Mouse (Mus musculus) urinary bladder, postnatal 14 days (tissue): ENCODE measurements around the gene Spryd3.

ENCODE experiments used
- DNase-seq: peaks from one replicate; pipeline ENCODE4 v3.0.0; 2021; ENCODE audit warnings: low spot score

The Spryd3 gene

GRCm38 (mm10) chr15:102070476-102071467 is 65.3 kb downstream of the Spryd3 start:
- DNase-seq: no peak
